Mouse (Mus musculus): ENCODE measurements around the gene Cdc42bpg. TPM values are rescaled to one million over a fixed set of nuclear protein-coding genes. Genes with fewer than 3 reads are reported as not detected.

Cdc42bpg gene
- 2.0 TPM in 2 replicates for polyA plus RNA-seq (2012; rRNA removed)

DNA sequence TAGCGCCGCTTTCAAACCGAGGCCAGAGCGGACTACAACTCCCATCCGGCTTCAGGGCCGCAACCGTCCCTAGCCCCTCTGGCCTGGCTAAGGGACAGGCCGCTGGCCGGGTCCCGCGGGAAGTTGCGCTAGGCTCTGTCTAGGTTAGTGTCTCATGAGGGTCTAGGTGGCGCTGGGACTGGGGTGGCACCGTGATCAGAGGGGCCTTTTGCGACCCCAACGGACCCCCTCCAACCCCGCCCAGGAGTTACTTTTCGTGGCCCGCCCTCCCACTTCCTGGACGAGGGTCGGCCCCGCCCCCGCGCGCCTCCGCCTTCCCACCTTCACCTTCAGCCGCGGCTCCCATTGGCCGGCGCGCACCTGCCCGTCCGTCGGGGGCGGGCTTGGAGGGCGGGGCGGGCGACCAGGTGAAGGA lies at the start of gene Cdc42bpg:
TSS of gene Cdc42bpg (plus strand) at position 320 of the 415 bp plus-strand sequence.

DNA sequence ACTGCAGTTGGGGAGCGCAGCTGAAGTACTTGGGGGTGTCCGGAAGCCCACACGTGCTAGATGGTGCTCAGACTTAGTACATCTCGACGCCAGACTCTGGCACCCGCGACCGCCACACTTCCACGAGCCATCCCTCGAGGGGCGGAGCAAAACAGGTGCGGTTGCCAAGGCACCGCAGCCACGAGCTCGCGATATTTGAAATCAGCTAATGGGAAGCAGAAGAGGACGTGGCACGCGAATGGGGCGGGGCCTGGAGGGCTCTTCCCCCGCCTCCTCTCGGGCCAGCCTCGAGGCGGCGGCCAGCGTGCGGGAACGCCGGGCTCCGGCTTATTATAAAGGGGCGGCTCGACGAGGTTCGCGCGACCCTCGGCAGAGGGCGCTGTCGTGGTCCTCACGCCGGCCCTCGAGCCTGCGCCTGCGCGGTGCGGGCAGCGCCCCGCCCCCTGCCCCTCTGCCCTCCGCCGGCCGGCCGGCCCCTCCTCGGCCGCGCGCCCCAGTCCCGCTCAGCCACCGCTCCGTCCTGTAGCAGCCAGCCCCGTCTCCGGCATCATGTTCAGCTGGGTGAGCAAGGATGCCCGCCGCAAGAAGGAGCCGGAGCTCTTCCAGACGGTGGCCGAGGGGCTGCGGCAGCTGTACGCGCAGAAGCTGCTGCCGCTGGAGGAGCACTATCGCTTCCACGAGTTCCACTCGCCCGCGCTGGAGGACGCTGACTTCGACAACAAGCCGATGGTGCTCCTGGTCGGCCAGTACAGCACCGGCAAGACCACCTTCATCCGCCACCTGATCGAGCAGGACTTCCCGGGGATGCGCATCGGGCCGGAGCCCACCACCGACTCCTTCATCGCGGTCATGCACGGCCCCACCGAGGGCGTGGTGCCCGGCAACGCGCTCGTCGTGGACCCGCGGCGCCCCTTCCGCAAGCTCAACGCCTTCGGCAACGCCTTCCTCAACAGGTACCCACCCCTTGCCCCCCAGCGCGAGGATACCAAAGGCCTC lies 29.5 kb upstream of the Cdc42bpg start, which contains the start of gene Ehd1:
TSS of gene Ehd1 (plus strand) at position 300 of the 996 bp plus-strand sequence.

DNA sequence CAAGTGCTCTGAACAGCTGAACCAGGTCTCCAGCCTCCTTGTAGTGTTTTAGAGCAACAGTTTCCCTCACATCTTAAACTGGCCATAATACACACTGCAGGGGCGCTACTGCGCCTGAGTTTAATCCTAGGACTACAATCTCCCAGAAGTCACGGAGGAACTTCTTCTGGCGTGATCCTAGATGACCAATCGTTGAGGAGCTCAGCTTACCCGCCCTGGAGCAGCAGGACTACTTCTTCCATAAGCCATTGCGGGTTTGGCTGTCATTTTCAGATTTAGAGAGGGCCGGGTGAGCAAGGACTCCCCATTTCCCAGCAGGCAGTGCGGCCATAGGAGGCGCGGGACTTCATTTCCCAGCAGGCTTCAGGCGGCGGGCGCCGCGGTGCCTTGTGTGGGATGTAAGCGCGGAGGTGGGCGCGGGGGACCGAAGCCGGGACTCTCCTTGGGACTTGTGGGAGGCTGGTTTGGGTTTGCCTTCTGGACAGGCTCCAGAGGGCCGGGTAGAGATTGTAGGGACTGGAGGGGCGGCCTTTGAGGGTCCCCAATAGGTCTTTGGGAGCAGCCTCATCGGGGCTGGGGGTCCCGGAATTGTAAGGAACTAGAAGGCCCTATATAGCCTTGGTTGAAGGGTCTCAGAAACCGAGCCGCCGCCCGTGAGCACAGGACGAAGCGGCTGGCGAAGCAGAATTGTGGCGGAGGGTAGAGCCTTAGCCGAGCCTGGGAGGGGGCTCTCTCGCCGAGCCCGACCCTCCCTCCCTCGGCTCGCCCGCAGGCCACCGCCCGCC lies 28.6 kb downstream of the Cdc42bpg start, which contains the start of gene Men1:
TSS of gene Men1 (plus strand) at position 307 of the 785 bp plus-strand sequence.

DNA sequence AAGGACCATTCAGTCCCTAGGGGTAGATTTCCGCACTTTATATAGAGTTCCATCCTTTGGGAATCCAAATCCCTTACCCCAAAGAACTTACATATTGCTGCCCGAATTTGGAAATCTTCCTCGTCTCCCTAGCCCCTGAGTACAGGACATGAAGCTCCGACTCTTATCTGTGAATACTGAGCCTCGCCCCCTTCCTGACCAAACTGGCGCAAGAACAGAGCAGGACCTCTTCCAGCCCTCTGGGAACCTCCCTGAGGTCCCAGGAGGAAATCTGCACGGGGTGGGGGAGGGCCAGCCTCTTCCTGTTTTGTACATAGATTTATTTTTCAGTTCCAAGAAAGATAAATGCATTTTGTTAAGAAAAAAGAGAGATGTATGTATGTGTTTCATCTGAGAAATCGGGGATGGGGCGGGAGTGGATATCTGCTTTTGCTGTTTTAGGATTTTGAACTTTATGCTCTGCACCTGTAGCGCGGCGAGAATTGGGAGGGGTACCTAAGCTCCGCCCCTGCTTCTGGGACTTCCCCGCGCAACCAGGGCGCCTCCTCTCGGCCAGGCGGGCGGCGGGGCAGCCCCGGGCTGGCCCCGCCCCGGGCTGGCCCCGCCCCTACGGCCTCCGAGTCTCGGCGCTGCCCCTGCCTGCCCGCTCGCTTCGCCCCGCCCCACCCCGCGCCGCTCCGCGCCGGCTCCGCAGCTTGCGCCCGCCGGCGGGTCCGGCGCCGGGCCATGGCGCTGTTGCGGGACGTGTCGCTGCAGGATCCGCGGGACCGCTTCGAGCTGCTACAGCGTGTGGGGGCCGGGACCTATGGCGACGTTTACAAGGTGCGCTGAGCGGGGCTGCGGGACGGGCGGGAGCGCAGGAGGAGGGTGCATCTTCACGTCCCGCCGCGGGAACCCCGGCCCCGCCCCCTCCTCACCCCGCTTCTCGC lies 34.5 kb downstream of the Cdc42bpg start, which contains the start of gene Map4k2:
TSS of gene Map4k2 (plus strand) at position 612 of the 929 bp plus-strand sequence.

DNA sequence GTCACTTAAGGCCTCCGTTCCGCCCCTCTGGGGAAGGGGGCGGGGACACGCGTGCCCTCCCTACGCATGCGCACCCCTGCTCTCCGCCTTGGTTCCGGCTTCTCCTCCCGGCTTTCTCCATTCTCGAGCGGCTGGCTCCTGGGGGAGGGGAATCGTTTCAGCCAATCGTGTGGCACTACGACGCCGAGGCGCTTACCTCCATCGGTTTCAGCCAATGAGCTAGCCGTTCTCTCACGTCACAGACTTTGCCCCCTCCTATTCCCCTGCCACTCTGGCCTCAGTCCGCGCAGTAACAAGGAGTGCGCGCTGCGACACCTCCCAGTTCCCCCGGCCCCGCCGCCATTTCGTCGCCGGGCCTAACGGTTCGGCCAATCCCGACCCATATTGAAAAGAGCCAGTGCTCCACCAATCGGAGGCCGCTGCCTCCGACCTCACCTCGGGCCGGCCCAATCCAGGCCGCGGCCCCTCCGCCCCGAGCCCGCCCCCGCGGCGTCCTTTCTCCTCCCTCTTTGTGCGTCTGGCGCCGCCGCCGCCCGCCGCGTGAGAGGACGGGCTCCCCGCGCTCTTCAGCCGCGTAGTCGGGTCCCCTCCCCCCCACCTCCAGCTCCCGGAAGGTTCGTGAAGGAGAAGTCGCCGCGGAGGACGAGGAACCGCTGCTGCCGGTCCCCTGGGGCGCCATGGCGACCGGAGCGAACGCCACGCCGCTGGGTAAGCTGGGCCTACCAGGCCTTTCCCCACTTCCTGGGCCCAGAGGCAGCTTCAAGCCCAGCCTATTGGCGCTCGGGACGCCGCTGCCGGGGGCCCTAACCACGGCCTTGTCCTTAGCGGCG lies 57.4 kb downstream of the Cdc42bpg start, which contains the start of gene Sf1:
TSS of gene Sf1 (plus strand) at position 280 of the 830 bp plus-strand sequence.

Other genes with a start within 250 kb of the Cdc42bpg start
- 28.3 and 34.1 TPM in 2 replicates for gene Mrpl49, start 248.7 kb upstream of the Cdc42bpg start, polyA plus RNA-seq (2012; rRNA removed)
- 961 and 1,008 TPM in 2 replicates for gene Fau, start 248.6 kb upstream of the Cdc42bpg start, polyA plus RNA-seq (2012; rRNA removed)
- gene Znhit2, start 245.3 kb upstream of the Cdc42bpg start, polyA plus RNA-seq (2012; rRNA removed), result 13.5 and 15.6 TPM in 2 replicates
- gene Tm7sf2, start 238.1 kb upstream of the Cdc42bpg start, polyA plus RNA-seq (2012; rRNA removed), result 29.2 and 36.4 TPM in 2 replicates
- gene Vps51, start 229.2 kb upstream of the Cdc42bpg start, polyA plus RNA-seq (2012; rRNA removed), result 20.8 and 25.0 TPM in 2 replicates
- 0.06 TPM in 1 of 2 replicates, not detected in the other for gene Tmem262, start 226.4 kb upstream of the Cdc42bpg start, polyA plus RNA-seq (2012; rRNA removed)
- 0.17 and 0.19 TPM in 2 replicates for gene Gm28374, start 224.2 kb upstream of the Cdc42bpg start, polyA plus RNA-seq (2012; rRNA removed)
- gene Zfpl1, start 221.5 kb upstream of the Cdc42bpg start, polyA plus RNA-seq (2012; rRNA removed), result 17.3 and 21.2 TPM in 2 replicates
- gene Cdca5, start 221.5 kb upstream of the Cdc42bpg start, polyA plus RNA-seq (2012; rRNA removed), result 22.5 and 26.6 TPM in 2 replicates
- gene AC131692.1, start 212.0 kb upstream of the Cdc42bpg start, polyA plus RNA-seq (2012; rRNA removed), result 0.50 and 0.53 TPM in 2 replicates
- 4.2 and 4.4 TPM in 2 replicates for gene Naaladl1, start 200.7 kb upstream of the Cdc42bpg start, polyA plus RNA-seq (2012; rRNA removed)
- gene Sac3d1, start 187.8 kb upstream of the Cdc42bpg start, polyA plus RNA-seq (2012; rRNA removed), result 15.7 and 17.5 TPM in 2 replicates
- 37.2 and 41.0 TPM in 2 replicates for gene Snx15, start 178.2 kb upstream of the Cdc42bpg start, polyA plus RNA-seq (2012; rRNA removed)
- gene Batf2, start 165.5 kb upstream of the Cdc42bpg start, polyA plus RNA-seq (2012; rRNA removed), result 0.27 and 0.37 TPM in 2 replicates
- 22.1 and 23.4 TPM in 2 replicates for gene Arl2, start 164.9 kb upstream of the Cdc42bpg start, polyA plus RNA-seq (2012; rRNA removed)
- not detected in 2 replicates for gene Majin, start 122.1 kb upstream of the Cdc42bpg start, polyA plus RNA-seq (2012; rRNA removed)
- gene Gpha2, start 80.1 kb upstream of the Cdc42bpg start, polyA plus RNA-seq (2012; rRNA removed), result 0.07 and 0.08 TPM in 2 replicates
- gene Ppp2r5b, start 70.6 kb upstream of the Cdc42bpg start, polyA plus RNA-seq (2012; rRNA removed), result 2.7 and 2.8 TPM in 2 replicates
- gene Atg2a, start 64.8 kb upstream of the Cdc42bpg start, polyA plus RNA-seq (2012; rRNA removed), result 4.1 and 5.0 TPM in 2 replicates
- 64.9 and 71.3 TPM in 2 replicates for gene Ehd1, start 29.7 kb upstream of the Cdc42bpg start, polyA plus RNA-seq (2012; rRNA removed)
- 16.2 and 19.2 TPM in 2 replicates for gene Men1, start 28.5 kb downstream of the Cdc42bpg start, polyA plus RNA-seq (2012; rRNA removed)
- gene Map4k2, start 34.7 kb downstream of the Cdc42bpg start, polyA plus RNA-seq (2012; rRNA removed), result 13.7 and 16.5 TPM in 2 replicates
- gene Sf1, start 57.2 kb downstream of the Cdc42bpg start, polyA plus RNA-seq (2012; rRNA removed), result 48.0 and 61.2 TPM in 2 replicates
- 1.5 and 1.7 TPM in 2 replicates for gene Pygm, start 77.9 kb downstream of the Cdc42bpg start, polyA plus RNA-seq (2012; rRNA removed)
- gene Rasgrp2, start 92.9 kb downstream of the Cdc42bpg start, polyA plus RNA-seq (2012; rRNA removed), result 69.5 and 79.2 TPM in 2 replicates
- 0.31 and 0.40 TPM in 2 replicates for gene Nrxn2, start 112.3 kb downstream of the Cdc42bpg start, polyA plus RNA-seq (2012; rRNA removed)
- gene Slc22a12, start 236.6 kb downstream of the Cdc42bpg start, polyA plus RNA-seq (2012; rRNA removed), result not detected in 2 replicates

Data from liver, embryonic 14 days (tissue).